Mouse (Mus musculus): ENCODE data around the gene Cyp2d26. TPM values are rescaled to one million over a fixed set of nuclear protein-coding genes. Genes with fewer than 3 reads are reported as not detected.
A peak's percentile ranks its signal among the peaks of the same experiment; 100 is the strongest.
"Not testable (repeated sequence)": the region's sequence is repeated elsewhere in the genome, so short reads cannot be mapped to it uniquely, and the experiment has no call there.

Cyp2d26 gene
- polyA plus RNA-seq, 1 experiment from 2014 or later, result not detected

GRCm38 (mm10) chr15:82804708-82805639, 10.9 kb upstream of the Cyp2d26 start:
- peak; percentile 68 for ATAC-seq (replicated peaks)
- Histone ChIP-seq H3K4me2 (replicated peaks) (no peak overlapping the region), H3K4me3 (no peak overlapping the region), H3K27me3 (no peaks in the 10 kb centered on the region), H3K9ac (replicated peaks) (no peak overlapping the region), H3K27ac (replicated peaks) (peak overlapping the region; percentile 45), H3K4me1 (peaks cover 19% of the 10 kb centered on the region), H3K9me3 (no peaks in the 10 kb centered on the region), H3K36me3 (peaks cover 4% of the 10 kb centered on the region)
- WGBS, result 62% methylated on average over 5 of the region's 5 CpGs

- Histone ChIP-seq H3K4me1 (no peaks in the 10 kb centered on the region), H3K4me2 (replicated peaks) (no peak overlapping the region), H3K27ac (replicated peaks) (no peak overlapping the region), H3K9ac (replicated peaks) (no peak overlapping the region), H3K4me3 (no peak overlapping the region), H3K27me3 (no peaks in the 10 kb centered on the region), H3K9me3 (no peaks in the 10 kb centered on the region), H3K36me3 (no peaks in the 10 kb centered on the region)
- 80% methylated on average over 3 of the region's 3 CpGs for WGBS
- ATAC-seq (replicated peaks), result no peak
Observed at GRCm38 (mm10) chr15:82795936-82796440, 1.9 kb upstream of the Cyp2d26 start.

GRCm38 (mm10) chr15:82793868-82794267, 226 bp downstream of the Cyp2d26 start:
- WGBS, result 92% methylated on average over 6 of the region's 6 CpGs
- Histone ChIP-seq H3K9ac (replicated peaks) (no peak overlapping the region), H3K9me3 (no peaks in the 10 kb centered on the region), H3K4me1 (no peaks in the 10 kb centered on the region), H3K4me2 (replicated peaks) (no peak overlapping the region), H3K27me3 (no peaks in the 10 kb centered on the region), H3K4me3 (no peak overlapping the region), H3K36me3 (no peaks in the 10 kb centered on the region), H3K27ac (replicated peaks) (no peak overlapping the region)
- ATAC-seq (replicated peaks), result no peak

- Histone ChIP-seq H3K4me2 (replicated peaks) (no peak overlapping the region), H3K36me3 (no peaks in the 10 kb centered on the region), H3K9ac (replicated peaks) (no peak overlapping the region), H3K4me1 (no peaks in the 10 kb centered on the region), H3K27me3 (no peaks in the 10 kb centered on the region), H3K27ac (replicated peaks) (no peak overlapping the region), H3K4me3 (no peak overlapping the region), H3K9me3 (no peaks in the 10 kb centered on the region)
- no peak for ATAC-seq (replicated peaks)
- 82% methylated on average over 1 of the region's 1 CpGs for WGBS
Observed at GRCm38 (mm10) chr15:82793454-82793853, 640 bp downstream of the Cyp2d26 start.

GRCm38 (mm10) chr15:82792566-82792965, 1.5 kb downstream of the Cyp2d26 start:
- H3K36me3 ChIP-seq, result no peaks in the 10 kb centered on the region
- no peak overlapping the region for H3K4me2 ChIP-seq (replicated peaks)
- no peak overlapping the region for H3K27ac ChIP-seq (replicated peaks)
- no peaks in the 10 kb centered on the region for H3K4me1 ChIP-seq
- ATAC-seq (replicated peaks), result no peak
- H3K27me3 ChIP-seq, result no peaks in the 10 kb centered on the region
- no peak overlapping the region for H3K9ac ChIP-seq (replicated peaks)
- 96% methylated on average over 11 of the region's 11 CpGs for WGBS
- no peaks in the 10 kb centered on the region for H3K9me3 ChIP-seq
- H3K4me3 ChIP-seq, result no peak overlapping the region

GRCm38 (mm10) chr15:82784581-82784980, 9.5 kb downstream of the Cyp2d26 start:
- Histone ChIP-seq H3K27ac (replicated peaks) (no peak overlapping the region), H3K4me1 (no peaks in the 10 kb centered on the region), H3K36me3 (no peaks in the 10 kb centered on the region), H3K9ac (replicated peaks) (no peak overlapping the region), H3K9me3 (no peaks in the 10 kb centered on the region), H3K4me2 (replicated peaks) (no peak overlapping the region), H3K4me3 (no peak overlapping the region), H3K27me3 (no peaks in the 10 kb centered on the region)
- 73% methylated on average over 1 of the region's 1 CpGs for WGBS
- ATAC-seq (replicated peaks), result no peak

GRCm38 (mm10) chr15:82783800-82784199, 10.3 kb downstream of the Cyp2d26 start:
- no peak overlapping the region for H3K4me2 ChIP-seq (replicated peaks)
- H3K4me3 ChIP-seq, result no peak overlapping the region
- H3K9ac ChIP-seq (replicated peaks), result no peak overlapping the region
- no peak for ATAC-seq (replicated peaks)
- no peaks in the 10 kb centered on the region for H3K4me1 ChIP-seq
- H3K27me3 ChIP-seq, result no peaks in the 10 kb centered on the region
- H3K27ac ChIP-seq (replicated peaks), result no peak overlapping the region
- no peaks in the 10 kb centered on the region for H3K36me3 ChIP-seq
- 95% methylated on average over 1 of the region's 1 CpGs for WGBS
- no peaks in the 10 kb centered on the region for H3K9me3 ChIP-seq

- not testable (repeated sequence) for H3K9me3 ChIP-seq; H3K27ac ChIP-seq (replicated peaks); H3K9ac ChIP-seq (replicated peaks); H3K27me3 ChIP-seq; H3K4me1 ChIP-seq; ATAC-seq (replicated peaks); H3K4me3 ChIP-seq; H3K36me3 ChIP-seq; H3K4me2 ChIP-seq (replicated peaks)
- WGBS, result 87% methylated on average over 5 of the region's 5 CpGs
Observed at GRCm38 (mm10) chr15:82777856-82778255, 16.2 kb downstream of the Cyp2d26 start.

- Histone ChIP-seq H3K9me3 (no peaks in the 10 kb centered on the region), H3K4me3 (no peak overlapping the region), H3K4me1 (no peaks in the 10 kb centered on the region), H3K27ac (replicated peaks) (no peak overlapping the region), H3K4me2 (replicated peaks) (no peak overlapping the region), H3K27me3 (no peaks in the 10 kb centered on the region), H3K9ac (replicated peaks) (no peak overlapping the region), H3K36me3 (no peaks in the 10 kb centered on the region)
- WGBS, result 92% methylated on average over 2 of the region's 2 CpGs
- no peak for ATAC-seq (replicated peaks)
Observed at GRCm38 (mm10) chr15:82765943-82766342, 28.2 kb downstream of the Cyp2d26 start.

- H3K36me3 ChIP-seq, result no peaks in the 10 kb centered on the region
Observed at GRCm38 (mm10) chr15:82764881-82765280, 29.2 kb downstream of the Cyp2d26 start.

GRCm38 (mm10) chr15:82763631-82764420, 30.3 kb downstream of the Cyp2d26 start, which contains the start of gene Cyp2d40:
TSS of gene Cyp2d40 (minus strand) at chr15:82764183.
- ATAC-seq (replicated peaks), result no peak
- no peak within 1 kb of the TSS for H3K4me2 ChIP-seq (replicated peaks)
- H3K4me3 ChIP-seq, result no peak within 1 kb of the TSS
- 92% methylated on average over 9 of the region's 9 CpGs for WGBS
- H3K27me3 ChIP-seq, result no peaks in the 10 kb centered on the region
- no peaks in the 10 kb centered on the region for H3K4me1 ChIP-seq
- H3K9me3 ChIP-seq, result no peaks in the 10 kb centered on the region
- H3K27ac ChIP-seq (replicated peaks), result no peak within 1 kb of the TSS
- H3K9ac ChIP-seq (replicated peaks), result no peak within 1 kb of the TSS
- no peaks in the 10 kb centered on the region for H3K36me3 ChIP-seq

More at GRCm38 (mm10) chr15:82764881-82765280, 29.2 kb downstream of the Cyp2d26 start:
- Histone ChIP-seq H3K9ac (replicated peaks) (no peak overlapping the region), H3K9me3 (no peaks in the 10 kb centered on the region), H3K4me1 (no peaks in the 10 kb centered on the region), H3K4me3 (no peak overlapping the region), H3K4me2 (replicated peaks) (no peak overlapping the region), H3K27ac (replicated peaks) (no peak overlapping the region), H3K27me3 (no peaks in the 10 kb centered on the region)
- no peak for ATAC-seq (replicated peaks)
- 81% methylated on average over 6 of the region's 6 CpGs for WGBS

GRCm38 (mm10) chr15:82748141-82748540, 46.0 kb downstream of the Cyp2d26 start:
- ATAC-seq (replicated peaks), result no peak
- H3K27me3 ChIP-seq, result no peaks in the 10 kb centered on the region
- H3K9me3 ChIP-seq, result no peaks in the 10 kb centered on the region
- H3K4me2 ChIP-seq (replicated peaks), result no peak overlapping the region
- 67% methylated on average over 1 of the region's 1 CpGs for WGBS
- H3K27ac ChIP-seq (replicated peaks), result no peak overlapping the region
- no peak overlapping the region for H3K4me3 ChIP-seq
- no peak overlapping the region for H3K9ac ChIP-seq (replicated peaks)
- H3K36me3 ChIP-seq, result no peaks in the 10 kb centered on the region
- no peaks in the 10 kb centered on the region for H3K4me1 ChIP-seq

Data from forebrain, embryonic 15.5 days (tissue).